22 mouse cellular contexts compared by ENCODE assay signal in the genomic region with DNA sequence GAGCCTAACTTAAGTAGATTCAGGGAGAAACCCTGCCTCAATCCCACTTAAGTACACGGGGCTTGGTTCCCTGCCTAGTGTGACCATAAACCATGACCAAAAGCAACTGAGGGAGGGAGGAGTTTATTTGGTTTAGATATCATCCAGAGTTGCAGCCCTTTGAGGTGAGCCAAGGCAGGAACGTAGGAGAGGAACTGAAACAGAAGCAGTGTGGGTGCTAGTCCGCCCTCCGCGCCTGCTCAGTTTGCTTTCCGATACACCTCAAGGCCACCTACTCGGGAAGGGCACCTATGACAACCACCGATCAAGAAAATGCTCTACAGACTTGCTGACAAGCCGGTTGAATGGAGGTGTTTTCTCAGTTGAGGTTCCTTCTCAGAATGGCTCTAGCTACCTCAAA. TPM values are rescaled to one million over a fixed set of nuclear protein-coding genes. Genes with fewer than 3 reads are reported as not detected.
"Had no signal": no experiment of that assay in that cellular context is flagged by ENCODE, and none has a peak within 500 bp of the region (broad histone marks: within the 10 kb centered on the region; RNA-seq: fewer than 3 reads in every experiment).

No protein-coding gene starts in this region.

- H3K27ac ChIP-seq: lung, embryonic 15.5 days; macrophage; midbrain, embryonic 13.5 days; midbrain, embryonic 15.5 days; neural tube, embryonic 12.5 days; stomach, embryonic 15.5 days; stomach, postnatal 0 days had no signal

- H3K4me3 ChIP-seq: lung, embryonic 15.5 days; megakaryocyte, embryonic 14.5 days; midbrain, embryonic 13.5 days; midbrain, embryonic 15.5 days; neural tube, embryonic 12.5 days; stomach, embryonic 15.5 days had no signal

- H3K4me2 ChIP-seq: lung, embryonic 15.5 days; midbrain, embryonic 11.5 days; midbrain, embryonic 13.5 days; midbrain, embryonic 15.5 days; neural tube, embryonic 12.5 days; stomach, embryonic 15.5 days had no signal

- H3K9ac ChIP-seq: liver, postnatal 0 days; lung, embryonic 15.5 days; midbrain, embryonic 13.5 days; midbrain, embryonic 15.5 days; neural tube, embryonic 12.5 days; stomach, embryonic 15.5 days had no signal

- DNase-seq: liver, postnatal 0 days; lung, adult 2 months; lung, postnatal 14 days; lung, postnatal 36 days; right cerebral cortex, postnatal 14 days; spleen, adult 18-20 months; thymus, adult 2 months; thymus, postnatal 25 days; thymus, postnatal 4 days had no signal

- H3K36me3 ChIP-seq: lung, embryonic 15.5 days; midbrain, embryonic 13.5 days; midbrain, embryonic 15.5 days; neural tube, embryonic 12.5 days; stomach, embryonic 15.5 days had no signal

- H3K4me1 ChIP-seq: lung, embryonic 15.5 days; megakaryocyte, embryonic 14.5 days; midbrain, embryonic 13.5 days; midbrain, embryonic 15.5 days; neural tube, embryonic 12.5 days; stomach, embryonic 15.5 days had no signal

- ATAC-seq: liver, postnatal 0 days; lung, postnatal 0 days; midbrain, embryonic 13.5 days; midbrain, embryonic 15.5 days had no signal

- H3K9me3 ChIP-seq: lung, embryonic 15.5 days; midbrain, embryonic 13.5 days; midbrain, embryonic 15.5 days; neural tube, embryonic 12.5 days; stomach, embryonic 15.5 days had no signal

RNA-seq across cellular contexts. Expression of a gene that starts 6.6 kb away (rescaled TPM):
- total RNA-seq: megakaryocyte progenitor cell, adult 5-6 weeks; monocyte, adult 5-6 weeks had no signal
- polyA plus RNA-seq: macrophage had no signal

RNA-seq across cellular contexts. Expression of a gene that starts 30.2 kb away (rescaled TPM):
- total RNA-seq: megakaryocyte progenitor cell, adult 5-6 weeks; neutrophil, adult 5-6 weeks had no signal
- polyA plus RNA-seq: midbrain, embryonic 11.5 days; stomach, embryonic 15.5 days had no signal
